Mouse (Mus musculus) gastrocnemius, adult 18-20 months (tissue): ENCODE results near the gene Calcoco1. TPM values are rescaled to one million over a fixed set of nuclear protein-coding genes. Genes with fewer than 3 reads are reported as not detected.

Experiments used
- DNase-seq: peaks from one replicate; pipeline ENCODE4 v3.0.0; 2021; ENCODE audit warnings: low spot score
- total RNA-seq, 2 experiments: library from RNA; stranded (reverse); gene quantifications; 2 replicates each; pipeline ENCODE4 v1.2.3; 2021

Gene Calcoco1
- total RNA-seq, 2 experiments from 2014 or later, result 72.7 to 73.2 TPM

DNA sequence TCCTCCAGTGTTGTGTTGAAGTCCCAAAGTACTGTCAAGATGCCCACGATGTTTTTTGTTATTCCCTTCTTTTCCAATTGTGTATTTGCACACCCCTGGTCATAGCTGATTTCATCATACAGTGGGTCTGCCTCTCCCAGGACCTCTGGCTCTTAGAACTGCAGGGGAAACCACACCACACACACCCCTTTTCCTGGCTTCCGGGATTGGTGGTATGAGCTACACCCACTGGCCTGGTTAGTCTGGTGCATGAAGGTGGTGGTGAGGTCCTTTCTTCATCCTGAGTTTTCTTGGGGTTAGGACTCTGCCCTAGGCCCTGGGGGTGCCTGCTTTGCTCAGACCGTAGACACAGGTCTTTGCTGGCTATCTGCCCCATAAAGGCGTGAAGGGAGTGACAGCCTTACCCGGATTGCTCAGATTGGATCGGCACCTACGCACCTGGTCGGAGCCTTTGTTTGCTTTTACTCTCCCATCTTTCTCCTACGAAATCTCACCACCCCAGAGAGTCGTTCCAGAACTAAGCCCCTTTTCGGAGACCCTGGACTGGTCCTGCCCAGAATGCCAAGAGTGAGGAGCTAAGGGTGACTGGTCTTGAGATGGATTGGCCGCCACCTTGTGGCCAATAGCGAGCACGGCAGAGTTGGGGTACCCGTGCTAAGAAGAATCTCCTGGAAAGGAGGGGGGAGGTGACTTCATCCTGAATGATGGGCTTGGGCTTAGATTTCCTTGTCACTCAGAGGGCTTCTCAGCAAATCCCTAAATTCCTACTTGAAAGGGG is 17.7 kb upstream of the Calcoco1 start:
- peak; percentile 41 for DNase-seq

DNA sequence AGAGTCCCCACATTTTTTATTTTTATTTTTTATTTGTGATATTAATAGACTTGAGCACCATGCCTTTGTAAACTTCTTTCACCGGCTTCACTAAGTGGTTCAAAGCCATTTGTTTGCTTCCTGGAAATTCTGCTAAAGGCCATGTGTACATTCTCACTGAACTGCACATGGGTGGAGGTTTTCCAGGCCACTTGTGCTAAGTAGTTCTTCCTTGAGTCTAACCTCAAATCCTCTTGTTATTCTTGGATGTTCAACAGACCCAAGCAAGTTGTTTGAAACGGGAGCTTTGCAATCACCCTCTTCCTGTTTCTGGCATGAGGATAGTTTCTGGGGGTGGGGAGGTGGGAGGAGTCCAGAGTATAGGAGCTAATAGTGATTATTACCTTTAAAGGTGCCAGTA is 16.5 kb upstream of the Calcoco1 start:
- no peak for DNase-seq

DNA sequence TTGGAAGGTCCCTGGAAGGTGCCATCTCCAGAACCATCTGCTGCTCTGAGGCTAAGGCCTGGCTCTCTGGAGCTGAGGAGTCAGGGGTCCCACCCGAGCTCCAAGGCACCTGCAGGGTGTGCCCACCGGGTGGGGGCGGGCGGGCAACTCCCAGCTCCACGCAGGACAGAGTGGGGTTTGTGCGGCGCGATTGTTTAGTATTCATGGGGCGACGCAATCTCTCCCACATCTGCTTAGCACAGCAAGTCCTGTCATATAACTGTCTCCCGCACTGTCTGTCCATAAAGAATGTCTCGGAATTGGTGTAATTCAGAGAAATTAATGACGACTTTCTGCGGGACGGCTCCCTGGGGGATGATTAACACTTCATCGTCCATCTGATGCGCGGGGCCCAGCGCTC is 15.1 kb upstream of the Calcoco1 start:
- no peak for DNase-seq

DNA sequence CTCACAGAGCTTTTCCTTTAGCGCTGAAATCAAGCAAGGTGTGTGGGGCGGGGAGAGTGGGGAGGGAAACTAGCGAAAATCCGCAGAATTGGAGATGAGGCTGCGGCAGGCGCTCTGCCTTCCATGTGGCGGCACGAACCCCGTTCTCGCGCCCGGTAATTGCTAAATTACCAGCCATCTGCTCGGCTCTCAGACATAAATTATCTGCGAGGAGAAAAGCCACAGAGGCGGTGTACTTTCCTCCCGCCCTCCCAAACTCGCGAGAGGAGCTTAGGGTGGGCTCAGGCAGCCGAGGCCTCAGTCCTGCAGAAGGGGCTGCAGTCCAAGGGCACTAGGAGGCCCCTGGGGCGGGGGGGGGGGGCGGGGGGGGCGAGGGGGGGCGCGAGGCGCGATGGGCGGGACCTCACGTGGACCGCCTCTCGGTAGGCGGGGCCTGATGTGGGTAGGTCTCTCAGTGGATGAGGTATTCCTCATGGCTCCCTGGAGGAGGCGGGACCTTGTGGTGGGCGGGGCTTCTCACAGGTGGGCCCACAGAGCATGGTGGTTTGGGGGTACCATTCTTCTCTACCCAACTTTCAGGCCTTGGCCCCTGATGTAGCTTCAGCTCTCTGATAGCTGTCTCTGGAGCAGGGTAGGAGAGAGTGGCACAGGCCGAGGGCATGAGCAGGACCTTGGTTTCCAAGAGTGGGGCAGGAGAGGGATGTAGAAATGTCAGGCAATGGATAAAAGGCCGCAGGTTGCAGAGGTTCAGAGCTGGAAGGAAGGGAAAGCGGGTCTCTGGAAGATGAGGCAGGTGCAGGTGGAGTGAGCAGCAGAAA is 14.4 kb upstream of the Calcoco1 start:
- no peak for DNase-seq

DNA sequence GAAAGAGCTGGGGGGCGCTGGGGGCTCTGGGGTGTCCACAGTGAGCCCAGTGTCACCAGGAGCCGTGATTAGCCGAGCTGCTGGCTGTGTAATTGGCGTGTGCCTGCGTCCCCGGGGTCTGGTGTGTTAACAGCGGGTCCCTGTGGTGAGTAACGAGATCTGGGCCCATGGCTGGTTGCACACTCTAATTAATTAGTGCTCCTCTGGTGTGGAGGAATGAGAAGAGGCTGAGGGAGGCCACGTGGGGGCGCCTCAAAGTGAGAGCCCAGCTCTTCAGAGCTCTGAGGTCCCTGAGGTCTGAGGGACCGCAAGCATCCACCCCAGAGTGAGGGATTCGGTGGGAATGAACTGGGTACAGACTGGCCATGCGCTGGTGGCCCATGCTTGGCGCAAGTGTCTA is 13.1 kb upstream of the Calcoco1 start:
- DNase-seq, result no peak

DNA sequence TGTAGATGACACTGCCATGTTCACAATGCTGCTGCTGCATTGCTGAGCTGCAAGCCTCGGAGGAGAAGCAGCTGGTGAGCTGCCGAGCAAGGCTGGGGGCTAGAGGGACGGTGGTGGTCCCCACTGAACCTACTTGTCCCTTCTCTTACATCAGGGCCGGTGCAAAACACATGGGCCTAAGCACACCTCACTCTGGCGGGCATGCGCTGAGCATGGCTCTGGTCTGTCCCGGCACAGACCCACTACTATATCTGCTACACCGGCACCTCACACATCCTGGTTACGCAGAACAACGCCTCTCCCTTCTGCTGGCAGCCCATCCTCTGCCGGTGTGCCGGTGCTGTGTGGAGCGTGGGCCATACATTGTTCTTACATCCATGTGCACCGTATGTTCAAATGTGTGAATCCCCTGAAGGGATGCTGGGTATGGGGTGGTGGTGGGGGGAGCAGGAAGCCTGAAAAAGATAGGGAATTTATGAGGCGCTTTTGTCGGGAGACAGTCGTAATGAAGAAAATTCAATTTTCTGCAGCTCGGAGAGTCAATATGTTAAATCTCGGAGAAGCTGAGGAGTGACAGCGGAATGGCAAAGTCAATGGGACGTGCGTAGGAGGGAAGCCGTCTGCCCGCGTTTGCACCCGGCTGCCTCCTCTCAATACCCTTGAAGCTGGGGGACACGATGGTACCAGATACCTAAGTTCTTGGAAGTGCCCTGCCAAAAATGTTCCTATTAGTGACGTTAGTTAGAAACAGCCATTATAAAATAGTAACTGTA is 12.0 kb upstream of the Calcoco1 start:
- DNase-seq, result no peak

DNA sequence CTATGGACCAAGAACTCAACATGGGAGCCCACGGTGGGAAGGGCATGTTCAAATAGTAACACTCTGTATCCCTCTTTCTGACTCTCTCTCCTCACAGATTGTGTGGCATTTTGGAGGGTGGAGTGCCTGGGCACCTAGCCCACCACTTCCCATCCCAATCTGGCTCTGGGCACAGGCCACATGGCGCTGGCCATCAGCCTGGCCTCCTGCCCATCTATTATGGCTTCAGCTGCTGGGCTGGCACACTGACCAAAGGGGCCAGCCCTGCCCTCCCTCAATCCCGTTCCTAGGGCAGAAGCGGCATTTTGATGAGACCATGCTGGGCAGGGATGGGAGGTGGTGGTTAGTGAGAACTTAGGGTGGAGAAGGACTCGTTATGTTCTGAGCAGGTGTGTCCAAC is 11.3 kb upstream of the Calcoco1 start:
- DNase-seq, result no peak

DNA sequence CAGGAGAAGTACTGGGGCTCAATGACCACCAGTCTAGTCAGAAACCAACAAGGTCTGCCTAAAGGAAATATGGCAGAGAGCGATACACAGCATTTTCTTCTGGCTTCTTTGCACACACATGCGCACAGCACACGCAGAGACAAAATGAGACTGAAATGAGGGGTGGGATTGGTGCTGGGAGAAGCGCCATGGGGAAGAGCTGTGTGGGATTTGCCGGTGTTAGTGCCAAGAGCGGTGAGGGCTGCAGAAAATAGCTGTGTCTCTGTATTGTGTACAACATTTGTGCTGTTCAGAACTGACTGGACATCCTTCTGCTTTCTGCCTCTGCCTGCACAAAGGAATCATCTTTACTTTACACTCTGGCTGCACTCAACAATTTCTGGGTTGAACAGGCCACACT is 10.4 kb upstream of the Calcoco1 start:
- no peak for DNase-seq

DNA sequence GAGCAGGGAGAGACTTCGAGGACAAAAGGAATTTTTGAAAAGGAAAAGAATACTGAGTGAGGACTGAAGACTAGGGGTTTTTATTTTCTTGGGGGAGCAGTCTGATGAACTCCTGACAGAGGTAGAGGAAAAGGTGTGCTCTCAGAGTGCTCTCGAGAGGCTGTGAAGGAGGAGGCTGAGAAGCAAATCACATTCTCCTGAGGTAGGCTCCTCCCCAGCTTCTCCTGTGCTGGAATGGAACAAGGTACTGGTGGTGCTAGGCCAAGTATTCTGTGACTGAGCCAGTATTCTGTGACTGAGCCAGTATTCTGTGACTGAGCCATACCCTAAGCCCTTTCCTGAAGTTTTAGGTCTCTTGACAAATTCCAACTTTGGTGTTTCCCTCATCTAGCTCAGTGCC is 6.0 kb upstream of the Calcoco1 start:
- DNase-seq, result no peak

DNA sequence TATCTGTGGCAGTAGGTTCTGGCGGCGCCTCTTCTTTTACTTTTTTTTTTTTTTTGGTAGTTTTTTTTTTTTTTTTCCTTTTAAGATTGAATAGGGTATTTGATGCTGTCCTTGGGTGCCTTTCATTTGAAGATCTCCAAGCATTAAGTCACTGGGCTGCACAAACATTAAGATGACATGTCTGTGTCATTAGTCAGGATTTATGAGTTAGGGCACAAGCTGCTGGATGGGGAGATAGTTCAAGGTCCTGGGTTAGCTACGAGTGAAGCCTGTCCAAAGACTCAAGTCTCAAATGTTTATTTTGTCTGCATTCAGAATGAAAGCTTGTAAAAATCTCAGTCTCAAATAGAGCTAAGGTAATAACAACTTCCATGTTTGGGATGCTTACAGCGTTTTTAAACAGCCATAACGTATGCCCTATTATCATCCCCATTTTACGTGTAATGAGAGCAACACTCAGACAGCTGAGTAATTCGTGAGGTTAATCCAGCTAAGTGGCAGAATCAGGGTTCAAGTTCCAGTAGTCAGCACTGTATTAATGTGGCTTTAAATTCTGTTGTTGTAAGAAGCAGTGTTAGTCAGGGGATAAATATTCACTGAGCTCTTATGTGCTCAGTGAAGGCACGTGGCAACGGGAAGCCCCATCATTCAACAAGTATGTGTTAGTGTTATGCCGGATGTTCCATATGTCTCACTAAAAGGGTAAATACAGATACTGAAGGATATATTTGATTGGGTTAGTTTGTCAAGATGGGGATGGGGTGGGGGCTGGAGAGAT is 1.6 kb upstream of the Calcoco1 start:
- no peak for DNase-seq

DNA sequence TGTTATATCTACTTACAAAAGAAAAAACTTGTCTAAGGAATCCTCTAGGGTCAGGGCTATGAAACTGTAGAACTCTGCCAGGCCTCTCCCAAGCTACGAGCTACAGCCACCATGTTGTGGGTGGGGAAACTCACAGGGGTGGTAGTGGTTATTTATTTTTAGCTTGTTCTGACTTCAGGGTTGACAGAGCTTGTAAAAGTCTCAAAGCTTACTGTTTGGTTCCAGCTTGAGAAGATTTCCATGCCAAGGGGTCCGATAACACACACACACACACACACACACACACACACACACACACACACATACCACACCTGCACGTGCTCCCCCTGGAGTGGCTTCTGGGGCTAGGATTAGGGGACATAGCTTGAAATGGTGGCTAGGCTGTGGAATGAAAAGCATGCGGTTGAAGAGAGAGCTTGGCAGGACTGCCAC is 538 bp upstream of the Calcoco1 start:
- no peak for DNase-seq

DNA sequence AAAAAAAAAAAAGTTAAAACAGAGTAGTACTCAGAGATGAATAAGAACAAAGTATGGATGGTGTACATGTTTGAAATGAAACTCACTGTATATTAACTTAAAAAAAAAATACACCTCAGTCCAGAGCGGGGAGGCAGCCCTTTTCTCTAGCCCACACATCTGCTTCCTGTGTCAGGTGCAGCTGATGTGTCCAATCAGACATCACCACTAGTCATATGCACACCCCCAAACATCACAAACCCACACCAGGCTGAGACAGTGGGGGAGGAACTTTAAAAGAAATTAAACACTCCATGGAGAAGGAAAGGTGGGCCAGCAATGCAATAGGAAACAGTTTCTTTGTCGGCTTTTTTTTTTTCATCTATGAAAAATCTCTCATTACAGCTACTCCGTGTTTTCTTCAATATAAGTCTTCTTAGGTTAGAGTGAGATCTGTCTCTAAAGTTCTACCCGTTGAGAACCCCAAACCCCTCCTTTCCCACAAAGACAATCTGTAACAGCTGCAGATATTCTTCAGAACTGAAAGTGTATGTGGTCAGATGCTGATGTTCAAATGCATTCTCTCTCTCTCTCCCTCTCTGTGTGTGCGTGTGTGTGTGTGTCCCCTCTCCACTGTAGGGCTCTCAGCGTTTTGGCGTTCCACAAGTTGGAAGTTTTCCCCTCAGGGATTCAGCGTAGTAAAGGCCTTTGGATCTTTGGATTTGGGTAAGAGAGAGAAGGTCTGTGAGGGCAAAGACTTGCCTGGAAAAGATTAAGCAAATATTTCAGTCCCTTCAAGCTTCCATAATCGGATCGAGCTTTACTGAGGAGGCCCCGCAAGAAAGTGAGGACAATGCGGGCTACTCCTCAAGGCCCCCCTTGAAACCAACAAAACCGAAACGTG is 721 bp downstream of the Calcoco1 start:
- DNase-seq, result no peak

DNA sequence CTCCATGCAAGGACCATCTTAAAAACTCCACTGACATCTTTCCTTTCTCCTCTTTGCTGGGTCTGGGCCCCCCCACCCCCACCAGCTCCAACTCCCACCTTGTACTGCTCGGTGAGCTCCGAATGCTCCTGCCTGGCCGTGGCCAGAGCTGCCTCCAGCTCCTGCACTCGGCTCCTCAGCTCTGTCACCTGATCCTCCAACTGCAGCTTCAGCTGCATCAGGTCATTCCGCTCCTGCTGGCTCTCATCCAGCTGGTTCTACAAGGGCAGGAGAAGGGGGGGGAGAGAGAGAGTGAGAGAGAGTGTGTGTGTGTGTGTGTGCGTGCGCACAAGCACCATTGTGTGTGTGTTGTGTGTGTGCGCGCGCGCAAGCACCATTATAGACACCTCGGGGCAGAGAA is 5.8 kb downstream of the Calcoco1 start:
- peak; percentile 73 for DNase-seq

DNA sequence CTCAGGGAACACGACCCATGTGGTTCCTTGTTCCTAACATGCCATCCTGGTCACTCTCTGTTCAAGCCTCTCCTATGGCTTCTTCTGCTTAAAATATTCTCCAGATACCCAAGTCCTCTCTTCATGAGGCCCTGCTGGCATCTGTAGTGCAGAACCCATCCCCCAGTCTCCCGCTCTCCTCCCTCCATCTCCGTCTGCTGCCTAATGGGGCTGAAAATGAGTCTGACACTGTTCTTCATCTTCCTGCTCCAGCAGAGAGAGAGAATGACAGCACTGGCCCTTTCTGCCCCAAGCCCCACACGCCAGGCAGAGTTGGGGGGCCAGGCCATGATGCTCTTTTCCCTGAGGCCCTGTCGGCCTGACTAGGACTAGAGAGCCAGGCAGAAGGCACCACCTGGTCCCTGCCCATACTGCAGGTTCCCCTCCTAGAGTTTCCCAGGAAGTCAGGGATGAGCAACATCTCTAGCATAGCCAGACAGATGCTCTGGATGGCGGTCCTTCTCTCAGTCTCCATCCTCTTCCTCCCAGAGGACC is 14.2 kb downstream of the Calcoco1 start:
- no peak for DNase-seq

DNA sequence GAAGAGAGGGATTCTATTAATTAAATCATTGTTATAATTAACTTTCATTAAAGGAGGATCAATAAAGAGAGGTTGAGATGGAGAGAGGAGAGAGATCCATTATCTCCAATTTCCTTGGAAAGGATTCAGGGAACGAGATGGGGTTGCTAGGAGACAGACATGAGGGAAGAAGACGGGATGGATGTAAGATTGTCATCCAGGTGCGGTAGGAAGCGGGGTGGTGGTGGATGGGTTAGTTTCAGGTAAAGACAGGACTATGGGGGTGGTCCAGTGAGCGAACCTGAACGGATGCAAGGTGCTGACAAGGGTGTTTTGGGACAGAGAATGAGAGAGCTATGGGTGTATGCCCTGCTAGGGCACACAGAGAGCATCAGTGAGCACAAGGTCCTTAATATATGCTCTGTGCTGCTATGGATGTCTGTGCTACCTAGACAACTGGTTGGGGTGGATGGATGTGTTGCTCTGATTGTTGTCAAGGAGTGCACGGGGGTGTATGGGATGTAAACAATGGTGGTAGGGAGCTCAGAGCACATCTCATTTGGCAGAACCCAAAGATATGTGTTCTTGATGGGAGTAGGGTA is 16.0 kb downstream of the Calcoco1 start:
- DNase-seq, result no peak

DNA sequence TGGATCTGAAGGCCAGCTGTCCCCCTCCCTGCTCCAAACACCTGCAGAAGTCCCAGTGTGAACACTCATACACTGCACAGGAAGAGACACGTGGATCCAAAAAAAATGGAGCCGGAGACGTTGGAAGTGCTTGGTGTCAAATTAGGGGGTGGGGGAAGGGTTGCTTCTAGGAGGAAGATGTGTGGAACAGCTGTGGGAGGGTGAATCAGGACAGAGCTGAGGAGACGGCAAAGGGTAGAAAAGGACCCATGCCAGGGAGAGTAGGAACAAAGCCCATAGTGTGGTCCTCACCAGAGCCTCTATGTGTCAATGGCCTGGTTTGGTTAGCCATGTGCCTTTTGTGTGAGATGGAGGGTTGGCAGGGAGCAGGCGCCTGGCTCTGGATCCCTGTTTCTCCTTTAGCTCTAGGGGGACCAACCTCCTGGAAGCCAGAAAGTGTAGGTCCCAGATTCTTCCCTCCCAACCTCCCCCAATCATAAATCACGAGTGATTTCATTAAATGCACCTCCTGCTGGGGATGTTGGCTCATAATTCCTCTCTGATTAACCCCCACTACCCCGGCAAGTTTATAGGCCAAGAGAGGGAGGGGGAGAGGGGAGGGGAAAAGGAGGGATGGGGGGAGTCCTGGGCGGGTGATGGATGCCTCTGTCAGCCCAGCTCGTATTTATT is 16.6 kb downstream of the Calcoco1 start:
- DNase-seq, result no peak

DNA sequence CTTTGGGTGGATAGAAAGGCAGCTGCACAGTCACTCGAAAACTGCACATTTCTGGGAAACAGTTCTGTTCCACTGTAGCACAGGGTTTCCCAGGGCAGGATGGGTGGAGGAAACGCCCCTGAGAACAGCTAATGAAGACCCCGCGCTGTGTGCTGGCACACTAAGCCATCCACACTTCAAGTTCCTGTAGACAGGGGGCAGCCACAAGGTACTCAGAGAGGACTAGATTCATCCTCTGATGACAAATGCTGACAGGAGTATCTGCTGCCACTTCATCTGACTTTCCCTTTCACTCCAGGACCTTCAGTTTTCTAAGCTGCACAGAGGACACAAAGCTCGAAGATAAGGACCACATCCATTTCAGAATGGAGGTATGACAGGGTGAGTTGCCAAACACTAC is 17.2 kb downstream of the Calcoco1 start:
- no peak for DNase-seq

DNA sequence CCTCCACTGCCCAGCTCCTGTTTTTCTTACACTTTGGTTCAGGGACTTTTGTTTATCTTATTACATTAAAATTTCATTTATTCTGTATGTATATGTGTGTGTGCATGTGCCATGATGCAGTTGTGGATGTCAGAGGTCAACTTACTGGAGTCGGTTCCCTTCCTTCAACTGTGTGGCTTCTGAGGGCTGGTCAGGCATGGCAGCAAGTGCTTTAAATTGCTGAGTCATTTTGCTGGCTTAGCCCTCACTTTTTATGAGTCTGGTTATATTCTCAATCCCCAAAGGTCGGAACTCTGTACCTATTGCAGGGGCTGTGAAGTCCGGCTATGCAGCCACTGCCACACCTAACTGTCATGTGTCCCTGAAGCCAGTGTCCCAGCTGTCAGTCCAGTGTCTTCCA is 19.0 kb downstream of the Calcoco1 start:
- DNase-seq, result no peak

DNA sequence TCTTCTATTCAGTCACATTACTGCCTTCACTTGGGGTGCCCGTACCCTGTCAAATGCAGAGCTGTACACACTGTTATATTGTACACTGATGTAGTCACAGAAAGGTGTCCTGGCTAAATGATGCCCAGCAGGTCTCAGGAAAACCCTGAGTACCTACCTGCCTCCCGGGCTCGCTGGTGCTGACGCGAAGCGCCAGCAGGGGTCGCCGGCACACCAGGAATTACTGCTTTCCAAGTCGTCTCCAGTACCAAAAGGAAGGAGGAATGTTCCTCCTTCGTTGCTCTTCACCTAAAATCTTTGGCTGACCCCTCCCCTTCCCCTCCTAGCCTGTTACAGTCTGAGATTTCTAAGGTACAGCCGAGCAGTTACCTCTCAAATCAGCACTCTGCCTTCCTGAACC is 23.8 kb downstream of the Calcoco1 start:
- peak; percentile 79 for DNase-seq
